Mouse (Mus musculus) cortical plate, adult 2 months (tissue): ENCODE results near the gene Astn2. TPM values are rescaled to one million over a fixed set of nuclear protein-coding genes. Genes with fewer than 3 reads are reported as not detected.

Experiments
- H3K27ac ChIP-seq: fragments of 200-500 bp; 2 replicates; pipeline ENCODE4 v1.5.1; 2012; ENCODE audit warnings: low read length, control low read depth, inconsistent platforms; ENCODE audit not compliant: insufficient read depth
- H3K4me1 ChIP-seq: fragments of 200-500 bp; 2 replicates; pipeline ENCODE4 v1.6.1; 2011; ENCODE audit warnings: low read length; ENCODE audit not compliant: control insufficient read depth, insufficient read depth
- H3K4me3 ChIP-seq: fragments of 200-500 bp; 2 replicates; pipeline ENCODE4 v1.5.1; 2011; ENCODE audit warnings: mild to moderate bottlenecking, low read length, control low read depth; ENCODE audit not compliant: insufficient read depth
- CTCF ChIP-seq: fragments of 200-500 bp; IDR thresholded peaks from 2 replicates; pipeline ENCODE4 v1.5.1; 2011; ENCODE audit warnings: mild to moderate bottlenecking, control low read depth, low read length; ENCODE audit not compliant: insufficient read depth; ENCODE audit errors: extremely low read depth
- POLR2A ChIP-seq: fragments of 200-500 bp; IDR thresholded peaks from 2 replicates; pipeline ENCODE4 v1.6.1; 2011; ENCODE audit warnings: mild to moderate bottlenecking, low read length, control low read depth; ENCODE audit not compliant: insufficient read depth; ENCODE audit errors: extremely low read depth
- polyA plus RNA-seq: library from polyadenylated mRNA; depleted of rRNA; stranded (reverse); fragments of >200 nt; gene quantifications from 2 replicates; pipeline ENCODE4 v1.2.3, GENCODE M21; 2012

Gene Astn2
- polyA plus RNA-seq, 1 experiment = 20.9 TPM

DNA sequence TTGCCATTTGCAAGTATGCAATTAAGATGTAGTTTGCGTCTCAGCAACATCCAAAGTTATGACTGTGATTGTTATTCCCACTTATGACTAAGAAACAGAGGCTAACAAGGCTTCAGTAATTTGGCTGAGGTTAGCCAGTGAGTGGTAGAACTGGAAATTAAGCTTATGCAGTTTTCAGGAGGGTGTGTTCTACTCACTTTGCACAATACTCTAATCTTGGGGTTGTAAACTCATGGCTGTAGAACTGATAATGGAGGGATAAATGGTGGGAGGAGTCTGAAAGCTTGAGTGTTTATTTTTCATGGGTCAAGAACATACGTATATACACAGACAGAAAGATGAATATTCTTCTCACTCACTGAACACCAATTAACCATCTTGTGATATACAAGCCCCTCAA, 499.4 kb downstream of the Astn2 start:
- Histone ChIP-seq H3K4me1 (no peaks in the 10 kb centered on the region), H3K4me3 (no peak overlapping the region), H3K27ac (no peak overlapping the region)
- TF ChIP-seq CTCF (no peak), POLR2A (no peak)

DNA sequence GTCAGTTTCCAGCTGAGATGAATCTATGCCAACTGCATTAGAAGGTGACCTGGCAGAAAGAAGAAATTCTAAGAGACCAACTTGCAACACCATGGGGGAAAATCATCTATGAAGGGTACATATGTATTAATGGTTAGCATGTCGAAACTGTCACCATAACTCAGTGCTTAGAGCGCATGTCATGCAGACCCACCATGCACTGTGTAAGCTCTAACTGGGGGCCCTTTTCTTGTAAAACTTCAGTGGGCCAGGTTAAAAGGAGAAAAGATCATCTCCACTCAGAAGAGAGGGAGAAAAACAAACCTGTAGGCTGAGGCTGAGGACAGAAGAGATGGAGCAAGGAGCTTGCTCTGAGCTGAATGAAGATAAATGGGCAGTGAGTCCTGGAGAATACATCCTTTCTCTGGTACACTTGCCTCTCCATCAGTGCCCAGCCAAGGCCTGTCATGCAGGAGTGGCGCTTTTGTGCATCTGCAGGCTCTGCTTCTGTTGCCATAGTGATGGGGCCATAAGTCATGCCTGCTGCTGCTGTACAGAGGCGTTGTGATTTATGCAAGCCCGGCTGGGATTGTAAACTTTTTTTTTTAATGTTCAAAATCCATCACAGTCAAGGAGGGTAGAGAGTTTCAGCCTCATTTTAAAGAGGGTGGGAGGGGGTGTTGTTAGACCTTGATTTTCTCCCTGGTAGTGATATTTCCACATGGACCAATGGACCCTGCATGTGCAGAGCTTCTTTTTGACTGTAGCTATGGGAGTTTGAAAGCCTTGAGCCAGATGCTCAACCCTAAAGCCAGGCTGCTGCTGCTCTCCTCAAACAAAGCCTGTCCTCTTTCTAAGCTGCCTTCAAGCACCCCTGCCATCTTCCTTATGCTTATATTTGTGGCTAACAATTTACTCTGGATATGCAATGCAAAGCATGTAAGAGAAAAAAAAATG, 508.1 kb downstream of the Astn2 start:
- Histone ChIP-seq H3K4me3 (no peak overlapping the region), H3K4me1 (no peaks in the 10 kb centered on the region), H3K27ac (no peak overlapping the region)
- TF ChIP-seq CTCF (no peak), POLR2A (no peak)

DNA sequence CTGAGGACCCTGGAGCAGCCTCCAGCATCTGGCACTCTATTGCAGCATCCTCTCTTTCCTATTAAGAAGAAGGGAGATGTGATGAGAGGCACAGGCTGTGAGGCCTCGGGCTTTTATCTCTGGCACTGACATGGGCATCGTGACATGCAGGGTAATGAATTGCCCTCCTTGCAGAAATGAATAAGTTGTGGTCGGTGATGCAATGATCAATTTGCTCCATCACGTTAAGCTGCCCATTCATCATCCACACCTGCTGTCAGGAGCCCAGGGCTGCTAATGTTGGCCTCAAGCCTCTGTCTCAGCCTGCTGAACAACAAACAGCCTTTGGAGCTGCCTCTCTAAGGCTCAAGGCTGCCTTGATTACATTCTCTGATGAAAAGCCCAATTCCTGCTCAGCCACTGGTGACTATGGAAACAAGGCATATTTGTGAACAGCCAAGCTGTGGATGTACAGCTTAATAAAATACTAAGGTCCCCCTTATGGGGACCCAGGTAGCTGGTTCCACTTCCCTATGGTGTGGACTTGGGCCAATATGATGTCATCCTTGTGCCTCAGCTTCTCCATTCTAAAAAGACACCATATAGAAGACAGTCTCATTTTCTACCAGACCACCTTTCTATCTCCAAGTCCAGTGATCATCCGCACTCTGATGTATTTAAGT, 515.9 kb downstream of the Astn2 start:
- peaks cover 2% of the 10 kb centered on the region for H3K4me1 ChIP-seq
- H3K4me3 ChIP-seq = no peak overlapping the region
- TF ChIP-seq CTCF = no peak
- no peak for TF ChIP-seq POLR2A
- H3K27ac ChIP-seq = no peak overlapping the region

DNA sequence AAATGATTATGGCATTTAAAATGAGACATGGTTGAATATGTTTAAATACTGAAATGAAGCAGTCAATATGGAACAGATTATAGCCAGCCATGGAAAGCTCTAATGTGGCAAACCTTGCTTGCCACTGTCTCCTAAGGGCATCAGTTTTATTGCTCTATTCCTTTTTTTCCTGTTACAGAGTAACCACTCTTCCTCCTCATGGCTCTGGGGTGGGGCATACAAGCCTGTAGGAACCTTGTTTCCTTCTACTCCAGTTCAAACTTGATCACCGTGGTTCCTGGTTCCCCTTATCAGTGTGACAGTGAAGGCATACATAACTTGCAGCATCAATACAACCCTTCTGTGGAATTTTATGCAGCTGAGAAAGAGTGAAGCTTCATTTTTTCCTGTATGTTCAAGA, 517.5 kb downstream of the Astn2 start:
- Histone ChIP-seq H3K4me3 (no peak overlapping the region), H3K4me1 (peaks cover 2% of the 10 kb centered on the region), H3K27ac (no peak overlapping the region)
- TF ChIP-seq CTCF = no peak
- no peak for TF ChIP-seq POLR2A

DNA sequence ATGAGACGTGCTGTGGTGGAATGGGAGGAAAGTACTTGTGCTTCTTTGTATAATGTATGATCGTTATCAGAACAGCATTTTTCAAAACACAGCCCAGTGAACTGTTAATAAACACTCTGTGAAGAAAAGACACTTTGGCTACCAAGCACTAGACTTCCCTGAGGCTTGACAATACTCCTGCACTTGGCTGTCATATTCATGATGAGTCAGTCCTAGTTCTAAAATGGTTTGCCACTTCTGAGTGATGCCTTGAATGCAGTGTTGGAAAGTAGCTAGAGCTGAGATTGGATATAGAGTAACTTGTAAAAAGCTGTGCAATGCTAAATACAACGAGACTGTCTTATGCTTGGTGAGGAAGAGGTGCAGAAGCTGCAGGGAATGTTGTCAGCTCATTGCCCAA, 518.5 kb downstream of the Astn2 start:
- Histone ChIP-seq H3K4me1 (peaks cover 2% of the 10 kb centered on the region), H3K4me3 (no peak overlapping the region), H3K27ac (no peak overlapping the region)
- no peak for TF ChIP-seq CTCF
- no peak for TF ChIP-seq POLR2A

DNA sequence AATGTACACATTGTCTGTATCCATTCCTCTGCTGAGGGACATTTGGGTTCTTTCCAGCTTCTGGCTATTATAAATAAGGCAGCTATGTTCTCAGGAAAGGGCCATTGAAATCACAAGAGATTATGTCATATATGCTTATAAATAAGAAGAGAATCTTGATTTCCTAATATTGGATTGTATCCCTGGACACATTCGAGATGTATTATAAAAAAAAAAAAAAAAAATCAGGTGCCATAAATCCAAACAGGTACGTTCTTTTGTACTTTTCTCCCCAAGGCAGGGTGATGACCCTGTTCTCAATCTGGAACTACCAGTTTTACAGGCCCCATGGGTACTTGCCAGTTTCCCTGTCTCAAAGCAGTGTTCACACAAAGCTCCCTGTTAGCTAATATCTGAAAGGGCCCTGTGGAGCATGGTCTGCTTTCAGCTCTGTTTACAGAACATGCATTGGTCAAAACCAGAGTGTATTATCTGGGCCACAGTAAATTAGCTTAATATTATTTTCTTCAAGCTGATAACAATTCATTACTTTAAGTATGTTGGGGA, 530.1 kb downstream of the Astn2 start:
- Histone ChIP-seq H3K27ac (no peak overlapping the region), H3K4me1 (no peaks in the 10 kb centered on the region), H3K4me3 (no peak overlapping the region)
- TF ChIP-seq POLR2A = no peak
- no peak for TF ChIP-seq CTCF

DNA sequence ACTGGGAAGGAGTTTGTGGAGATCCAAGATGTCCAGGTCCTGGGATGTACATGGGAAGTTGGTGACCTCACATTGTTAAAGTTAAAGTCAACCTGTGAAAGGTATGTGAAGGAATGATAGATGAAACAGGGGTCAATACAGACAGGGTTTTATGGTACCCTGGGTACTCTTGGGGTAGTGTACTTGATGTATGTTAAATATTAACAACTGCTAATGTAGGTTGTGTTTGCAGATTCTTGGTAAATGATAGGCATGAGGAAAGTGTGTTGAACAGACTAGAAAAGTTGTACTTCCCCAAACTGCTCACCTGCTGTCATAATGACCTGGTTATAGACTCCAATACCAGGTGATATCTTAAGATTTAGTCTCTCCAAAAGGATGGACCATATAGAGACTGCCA, 539.9 kb downstream of the Astn2 start:
- no peaks in the 10 kb centered on the region for H3K4me1 ChIP-seq
- no peak for TF ChIP-seq CTCF
- no peak for TF ChIP-seq POLR2A

DNA sequence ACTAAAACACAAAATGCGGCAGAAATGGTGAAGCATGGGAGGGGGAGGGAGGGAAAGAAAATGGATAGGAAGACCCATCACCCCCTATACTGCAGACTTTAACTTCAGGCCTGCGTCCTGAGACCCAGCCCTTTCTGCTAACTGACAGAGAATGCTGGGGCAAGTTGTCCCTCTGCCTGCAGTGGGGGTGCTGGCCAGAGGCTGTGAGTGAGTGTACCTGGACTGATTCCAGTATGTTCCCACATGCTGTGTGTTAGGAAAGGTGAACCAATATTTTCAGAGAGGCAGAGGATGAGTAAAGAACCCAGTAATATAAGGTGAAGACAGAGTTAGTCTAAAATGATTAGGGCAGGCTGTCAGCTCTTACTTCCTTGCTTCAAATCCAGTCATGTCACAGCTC, 561.2 kb downstream of the Astn2 start:
- H3K27ac ChIP-seq = no peak overlapping the region
- H3K4me1 ChIP-seq = no peaks in the 10 kb centered on the region; the same call in 1 of the 2 replicates
- TF ChIP-seq POLR2A (no peak), CTCF (no peak)
- no peak overlapping the region for H3K4me3 ChIP-seq

More for the DNA sequence above, 539.9 kb downstream of the Astn2 start:
- Histone ChIP-seq H3K27ac (no peak overlapping the region), H3K4me3 (no peak overlapping the region)

DNA sequence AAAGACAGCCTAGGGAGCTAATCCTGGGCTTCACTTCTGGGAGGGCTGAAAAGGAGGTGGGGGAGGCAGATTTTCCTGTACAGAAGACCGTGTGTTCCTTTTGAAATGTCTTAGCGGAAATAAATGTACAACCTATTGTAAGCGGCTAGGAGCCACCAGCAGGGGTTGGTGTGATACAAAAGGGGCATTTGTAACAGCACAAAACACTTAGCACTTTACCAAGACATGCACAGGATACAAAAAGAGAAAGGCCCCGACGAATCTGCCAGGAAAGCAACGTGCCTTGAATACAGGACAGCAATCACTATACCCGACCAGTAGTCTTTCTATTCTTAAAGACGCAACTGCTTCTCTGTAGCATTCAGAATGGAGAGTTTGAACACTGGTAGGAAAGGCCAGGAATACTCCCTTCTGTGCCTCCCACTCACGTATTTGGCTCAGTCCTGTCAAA, 564.8 kb downstream of the Astn2 start:
- TF ChIP-seq POLR2A = no peak
- TF ChIP-seq CTCF = no peak
- no peak overlapping the region for H3K27ac ChIP-seq

More for the DNA sequence above, 564.8 kb downstream of the Astn2 start:
- Histone ChIP-seq H3K4me1 (no peaks in the 10 kb centered on the region; the same call in 1 of the 2 replicates), H3K4me3 (no peak overlapping the region)
